Mouse (Mus musculus) cerebellum, postnatal 36 days (tissue): ENCODE results near the gene Gm11733.
"Not testable (repeated sequence)": the region's sequence is repeated elsewhere in the genome, so short reads cannot be mapped to it uniquely, and the experiment has no call there.

ENCODE experiments used
- DNase-seq, 2 experiments: peaks; one replicate each; pipeline ENCODE4 v3.0.0; 2021 to 2022; ENCODE audit warnings: mixed read lengths in 2 of 2

Gene Gm11733

GRCm38 (mm10) chr11:117484198-117484597 is at the start of gene Gm11733:
TSS of gene Gm11733 (plus strand) at chr11:117484368.
- DNase-seq = peak; percentile 66 to 75

GRCm38 (mm10) chr11:117436401-117437109 is 47.6 kb upstream of the Gm11733 start:
- peak; percentile 65 to 70 for DNase-seq

GRCm38 (mm10) chr11:117437110-117437490 is 47.1 kb upstream of the Gm11733 start:
- DNase-seq = no peak

- no peak for DNase-seq
Measured at GRCm38 (mm10) chr11:117438363-117438762, 45.8 kb upstream of the Gm11733 start.

- DNase-seq = no peak
Measured at GRCm38 (mm10) chr11:117440865-117441425, 43.2 kb upstream of the Gm11733 start.

- no peak for DNase-seq
Measured at GRCm38 (mm10) chr11:117444090-117444489, 40.1 kb upstream of the Gm11733 start.

- DNase-seq = no peak
Measured at GRCm38 (mm10) chr11:117445707-117446106, 38.5 kb upstream of the Gm11733 start.

GRCm38 (mm10) chr11:117454086-117454485 is 30.1 kb upstream of the Gm11733 start:
- no peak for DNase-seq

- no peak for DNase-seq
Measured at GRCm38 (mm10) chr11:117459148-117459547, 25.0 kb upstream of the Gm11733 start.

GRCm38 (mm10) chr11:117462202-117462864 is 21.8 kb upstream of the Gm11733 start:
- DNase-seq = no peak

GRCm38 (mm10) chr11:117463416-117463815 is 20.8 kb upstream of the Gm11733 start:
- DNase-seq = not testable (repeated sequence)

GRCm38 (mm10) chr11:117466292-117466691 is 17.9 kb upstream of the Gm11733 start:
- no peak for DNase-seq

- no peak for DNase-seq
Measured at GRCm38 (mm10) chr11:117466911-117467310, 17.3 kb upstream of the Gm11733 start.

- no peak for DNase-seq
Measured at GRCm38 (mm10) chr11:117468585-117469363, 15.4 kb upstream of the Gm11733 start.

- no peak for DNase-seq
Measured at GRCm38 (mm10) chr11:117469724-117470123, 14.4 kb upstream of the Gm11733 start.

GRCm38 (mm10) chr11:117470586-117471195 is 13.5 kb upstream of the Gm11733 start:
- DNase-seq = no peak

- no peak for DNase-seq
Measured at GRCm38 (mm10) chr11:117471625-117472283, 12.4 kb upstream of the Gm11733 start.

GRCm38 (mm10) chr11:117472885-117473284 is 11.3 kb upstream of the Gm11733 start:
- DNase-seq = no peak

- DNase-seq = no peak
Measured at GRCm38 (mm10) chr11:117475204-117475603, 9.0 kb upstream of the Gm11733 start.

GRCm38 (mm10) chr11:117475669-117476068 is 8.5 kb upstream of the Gm11733 start:
- no peak for DNase-seq

- no peak for DNase-seq
Measured at GRCm38 (mm10) chr11:117476554-117477107, 7.5 kb upstream of the Gm11733 start.
